In the genomic region with DNA sequence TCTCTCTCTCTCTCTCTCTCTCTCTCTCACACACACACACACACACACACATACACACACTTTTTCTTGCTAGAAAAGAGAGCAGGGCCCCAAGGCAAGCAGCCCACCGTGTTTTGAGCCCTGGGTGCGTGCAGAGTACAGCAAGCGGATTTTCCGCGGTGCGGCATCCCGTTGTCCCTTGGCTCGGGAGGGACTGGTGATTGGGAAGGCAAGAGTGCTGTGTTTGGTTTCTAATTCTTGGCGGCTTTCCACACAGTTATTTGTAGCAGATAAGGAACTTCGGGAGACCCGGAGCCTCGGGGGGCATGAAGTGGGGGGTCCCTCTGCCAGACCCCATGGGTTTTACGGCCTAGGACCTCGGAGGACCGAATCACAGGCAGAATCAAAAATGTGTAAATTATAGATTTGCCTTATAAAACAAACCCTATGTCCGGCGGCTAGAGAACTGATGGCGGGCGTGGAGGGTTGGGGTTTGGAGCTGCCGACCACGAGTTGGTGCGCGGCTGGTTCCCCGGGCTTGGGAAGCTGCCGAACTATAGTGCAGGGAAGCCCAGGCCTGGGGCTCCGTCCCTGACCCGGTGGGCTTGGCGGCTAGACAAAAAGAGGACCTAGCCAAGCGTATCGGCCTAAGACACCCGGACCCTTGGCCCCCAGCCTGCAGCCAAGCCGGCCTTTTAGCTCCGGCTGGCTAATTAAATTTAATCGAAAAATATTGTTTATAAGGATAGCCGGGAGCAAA, we compare ENCODE assay signal across 13 mouse cellular contexts. TPM values are rescaled to one million over a fixed set of nuclear protein-coding genes. Genes with fewer than 3 reads are reported as not detected.
DNase-seq lines count a peak whose midpoint lies in the region; ATAC-seq and TF ChIP-seq lines count a peak whose summit lies in the region.
"Had no signal": no experiment of that assay in that cellular context is flagged by ENCODE, and none has a peak within 500 bp of the region (broad histone marks: within the 10 kb centered on the region; RNA-seq: fewer than 3 reads in every experiment).

No protein-coding gene starts in this region.

- no peaks in the 10 kb centered on the region for H3K36me3 ChIP-seq in heart, embryonic 11.5 days (ENCODE audit: control insufficient read depth, insufficient read depth, low read length)
- H3K36me3 ChIP-seq in midbrain, embryonic 11.5 days (ENCODE audit: control insufficient read depth, insufficient read depth, low read length), result no peaks in the 10 kb centered on the region
- H3K36me3 ChIP-seq in midbrain, embryonic 13.5 days, result no peaks in the 10 kb centered on the region
- no peaks in the 10 kb centered on the region for H3K36me3 ChIP-seq in embryonic facial prominence, embryonic 13.5 days
- no peaks in the 10 kb centered on the region for H3K36me3 ChIP-seq in lung, postnatal 0 days (ENCODE audit: insufficient read depth, low read length)

- no peak for TF ChIP-seq CTCF in lung, postnatal 0 days (IDR thresholded peaks at IDR 0.05)

- H3K27ac ChIP-seq in heart, embryonic 11.5 days (ENCODE audit: low read depth, low read length), result peak overlapping the region; percentile 86
- H3K27ac ChIP-seq in midbrain, embryonic 11.5 days (ENCODE audit: low read depth, low read length), result no peak overlapping the region
- no peak overlapping the region for H3K27ac ChIP-seq in midbrain, embryonic 13.5 days
- no peak overlapping the region for H3K27ac ChIP-seq in embryonic facial prominence, embryonic 13.5 days
- peak overlapping the region; percentile 88 for H3K27ac ChIP-seq in lung, postnatal 0 days (ENCODE audit: low read length)

- DNase-seq in heart, postnatal 4 days, result no peak
- DNase-seq in midbrain, embryonic 11.5 days (ENCODE audit: low spot score, missing footprints), result peak; percentile 93
- DNase-seq in lung, postnatal 0 days (ENCODE audit: low spot score), result no peak
- DNase-seq in gastrocnemius, postnatal 4 days (ENCODE audit: low spot score in 2 of 2), result no peak
- no peak for DNase-seq in adrenal gland, adult 18-20 months (ENCODE audit: low spot score in 2 of 2)
- DNase-seq: cerebellum, adult 9-11 months; layer of hippocampus, postnatal 36 days; thymus, postnatal 14 days had no signal

- TF ChIP-seq EP300 in lung, postnatal 0 days (IDR thresholded peaks at IDR 0.05), result no peak

- ATAC-seq in heart, embryonic 11.5 days (replicated peaks; ENCODE audit: insufficient number of reproducible peaks, low FRiP score, low TSS enrichment), result no peak
- no peak for ATAC-seq in midbrain, embryonic 11.5 days (ENCODE audit: low FRiP score)
- no peak for ATAC-seq in midbrain, embryonic 13.5 days
- no peak for ATAC-seq in embryonic facial prominence, embryonic 13.5 days (ENCODE audit: insufficient number of reproducible peaks, insufficient read depth, low FRiP score, low TSS enrichment, low read depth)
- no peak for ATAC-seq in lung, postnatal 0 days
- ATAC-seq: Patski had no signal

- H3K27me3 ChIP-seq in heart, embryonic 11.5 days (ENCODE audit: control insufficient read depth, insufficient read depth, low read length), result peaks cover 72% of the 10 kb centered on the region
- H3K27me3 ChIP-seq in midbrain, embryonic 11.5 days (ENCODE audit: control insufficient read depth, insufficient read depth, low read length), result peaks cover 99% of the 10 kb centered on the region
- H3K27me3 ChIP-seq in midbrain, embryonic 13.5 days, result peaks cover 100% of the 10 kb centered on the region
- H3K27me3 ChIP-seq in embryonic facial prominence, embryonic 13.5 days, result peaks cover 100% of the 10 kb centered on the region
- H3K27me3 ChIP-seq in lung, postnatal 0 days (replicated peaks; ENCODE audit: insufficient read depth, low read length), result peaks cover 52% of the 10 kb centered on the region

- H3K4me1 ChIP-seq in heart, embryonic 11.5 days (ENCODE audit: control insufficient read depth, insufficient read depth, low read length), result peaks cover 14% of the 10 kb centered on the region; the same call in 1 of the 2 replicates
- no peaks in the 10 kb centered on the region for H3K4me1 ChIP-seq in midbrain, embryonic 11.5 days (ENCODE audit: control insufficient read depth, insufficient read depth, low read length)
- no peaks in the 10 kb centered on the region for H3K4me1 ChIP-seq in midbrain, embryonic 13.5 days (replicated peaks)
- peaks cover 9% of the 10 kb centered on the region; the same call in 1 of the 2 replicates for H3K4me1 ChIP-seq in embryonic facial prominence, embryonic 13.5 days
- H3K4me1 ChIP-seq in lung, postnatal 0 days (ENCODE audit: insufficient read depth, low read depth, low read length), result no peaks in the 10 kb centered on the region

- peak overlapping the region; percentile 86 for H3K4me2 ChIP-seq in heart, embryonic 11.5 days
- no peak overlapping the region for H3K4me2 ChIP-seq in midbrain, embryonic 11.5 days
- H3K4me2 ChIP-seq in midbrain, embryonic 13.5 days (replicated peaks), result no peak overlapping the region
- 0 out of 2 replicates have a peak overlapping the region, but pooled peaks have one; percentile 22 for H3K4me2 ChIP-seq in embryonic facial prominence, embryonic 13.5 days
- peak overlapping the region; percentile 55 for H3K4me2 ChIP-seq in lung, postnatal 0 days (replicated peaks; ENCODE audit: low read depth, low read length)

- H3K4me3 ChIP-seq in heart, embryonic 11.5 days (ENCODE audit: low read depth, low read length), result peak overlapping the region; percentile 41
- no peak overlapping the region for H3K4me3 ChIP-seq in midbrain, embryonic 11.5 days (ENCODE audit: low read depth, low read length)
- no peak overlapping the region for H3K4me3 ChIP-seq in midbrain, embryonic 13.5 days (replicated peaks)
- no peak overlapping the region for H3K4me3 ChIP-seq in embryonic facial prominence, embryonic 13.5 days
- H3K4me3 ChIP-seq in lung, postnatal 0 days (ENCODE audit: low read depth, low read length), result peak overlapping the region; percentile 44

- H3K9me3 ChIP-seq in heart, embryonic 11.5 days (replicated peaks; ENCODE audit: control insufficient read depth, low read length), result no peaks in the 10 kb centered on the region
- H3K9me3 ChIP-seq in midbrain, embryonic 11.5 days (ENCODE audit: control insufficient read depth, low read length), result no peaks in the 10 kb centered on the region; the same call in 1 of the 2 replicates
- no peaks in the 10 kb centered on the region; the same call in 1 of the 2 replicates for H3K9me3 ChIP-seq in midbrain, embryonic 13.5 days
- peaks cover 4% of the 10 kb centered on the region; the same call in 1 of the 2 replicates for H3K9me3 ChIP-seq in embryonic facial prominence, embryonic 13.5 days
- no peaks in the 10 kb centered on the region for H3K9me3 ChIP-seq in lung, postnatal 0 days (ENCODE audit: low read length)

- H3K9ac ChIP-seq in heart, embryonic 11.5 days (ENCODE audit: low read depth, low read length), result peak overlapping the region; percentile 89
- H3K9ac ChIP-seq in midbrain, embryonic 11.5 days (ENCODE audit: low read length), result no peak overlapping the region
- no peak overlapping the region for H3K9ac ChIP-seq in midbrain, embryonic 13.5 days (replicated peaks)
- no peak overlapping the region for H3K9ac ChIP-seq in embryonic facial prominence, embryonic 13.5 days
- H3K9ac ChIP-seq in lung, postnatal 0 days (replicated peaks; ENCODE audit: low read depth), result peak overlapping the region; percentile 63

- WGBS in heart, embryonic 11.5 days (ENCODE audit: insufficient replicate concordance), result under 1% methylated on average over 35 of the region's 35 CpGs
- under 1% methylated on average over 35 of the region's 35 CpGs for WGBS in midbrain, embryonic 11.5 days
- under 1% methylated on average over 35 of the region's 35 CpGs for WGBS in midbrain, embryonic 13.5 days
- under 1% methylated on average over 35 of the region's 35 CpGs for WGBS in embryonic facial prominence, embryonic 13.5 days
- WGBS in lung, postnatal 0 days, result under 1% methylated on average over 35 of the region's 35 CpGs

RNA-seq across cellular contexts. Expression of gene Tbx5, which starts 28.0 kb away (rescaled TPM):
- 40.1 and 41.1 TPM in 2 replicates for polyA plus RNA-seq in heart, embryonic 11.5 days (2014; fragmentation: Nextera tagmentation; extraction: Ambion mirVana)
- 10 to 100 TPM; 36.3 to 36.6 TPM for total RNA-seq in heart, postnatal 4 days (2021)
- polyA plus RNA-seq in midbrain, embryonic 11.5 days (2014; fragmentation: Nextera tagmentation; extraction: Ambion mirVana), result not detected in 2 replicates
- polyA plus RNA-seq in midbrain, embryonic 13.5 days (2015; fragmentation: Nextera tagmentation; extraction: Ambion mirVana), result not detected in 2 replicates
- polyA plus RNA-seq in embryonic facial prominence, embryonic 13.5 days (2015; fragmentation: Nextera tagmentation; extraction: Ambion mirVana), result 0.48 and 1.4 TPM in 2 replicates
- 25.3 and 26.7 TPM in 2 replicates for polyA plus RNA-seq in lung, postnatal 0 days (2015; fragmentation: Nextera tagmentation; extraction: Ambion mirVana)
- total RNA-seq in gastrocnemius, postnatal 4 days (2021), result under 1 TPM; 0.18 to 0.22 TPM
- total RNA-seq in adrenal gland, adult 18-20 months (2021), result under 1 TPM; 0.07 to 0.80 TPM
- total RNA-seq: layer of hippocampus, postnatal 36 days had no signal
- polyA plus RNA-seq: liver, embryonic 16.5 days; Patski had no signal

Comparison
In these comparisons a context has a peak if more than half of its experiments do, and no peak if none do; other contexts are left out.
1. H3K27ac ChIP-seq: peak in heart, embryonic 11.5 days (single experiment) and lung, postnatal 0 days (single experiment); none in midbrain, embryonic 11.5 days (single experiment), midbrain, embryonic 13.5 days (single experiment) and embryonic facial prominence, embryonic 13.5 days (single experiment).
2. H3K4me2 ChIP-seq: peak in heart, embryonic 11.5 days (single experiment), embryonic facial prominence, embryonic 13.5 days (single experiment) and lung, postnatal 0 days (single experiment); none in midbrain, embryonic 11.5 days (single experiment) and midbrain, embryonic 13.5 days (single experiment).
3. H3K4me3 ChIP-seq: peak in heart, embryonic 11.5 days (single experiment) and lung, postnatal 0 days (single experiment); none in midbrain, embryonic 11.5 days (single experiment), midbrain, embryonic 13.5 days (single experiment) and embryonic facial prominence, embryonic 13.5 days (single experiment).
4. H3K9ac ChIP-seq: peak in heart, embryonic 11.5 days (single experiment) and lung, postnatal 0 days (single experiment); none in midbrain, embryonic 11.5 days (single experiment), midbrain, embryonic 13.5 days (single experiment) and embryonic facial prominence, embryonic 13.5 days (single experiment).
5. RNA of gene Tbx5, which starts 28.0 kb away (polyA plus RNA-seq): 40.1 to 41.1 TPM in heart, embryonic 11.5 days and 25.3 to 26.7 TPM in lung, postnatal 0 days; 0.48 to 1.4 TPM in embryonic facial prominence, embryonic 13.5 days, not detected in midbrain, embryonic 13.5 days and not detected in midbrain, embryonic 11.5 days; every median in the first group is over 10 times any median in the second.